Mouse (Mus musculus) neural tube, embryonic 15.5 days (tissue): Measurements from ENCODE around the gene Mtch1. TPM values are rescaled to one million over a fixed set of nuclear protein-coding genes. Genes with fewer than 3 reads are reported as not detected.

Experiments used
- polyA plus RNA-seq: library from polyadenylated mRNA; unstranded; fragments of >200 nt; fragmentation: Nextera tagmentation; extraction: Ambion mirVana; gene quantifications from 2 replicates; pipeline ENCODE4 v1.2.1, GENCODE M21; 2015

The Mtch1 gene
- polyA plus RNA-seq, 1 experiment from 2014 or later, result 482 TPM

Other genes starting within 250 kb of the Mtch1 start
- 0.15 and 3.7 TPM in 2 replicates for gene Rab44, start 233.8 kb downstream of the Mtch1 start, polyA plus RNA-seq
- gene Cpne5, start 109.8 kb downstream of the Mtch1 start, polyA plus RNA-seq, result 56.0 and 61.2 TPM in 2 replicates
- 106 and 119 TPM in 2 replicates for gene Ppil1, start 83.7 kb downstream of the Mtch1 start, polyA plus RNA-seq
- 111 and 116 TPM in 2 replicates for gene BC004004, start 79.1 kb downstream of the Mtch1 start, polyA plus RNA-seq
- 2.8 TPM in 2 replicates for gene Pi16, start 30.3 kb downstream of the Mtch1 start, polyA plus RNA-seq
- gene Fgd2, start 13.0 kb upstream of the Mtch1 start, polyA plus RNA-seq, result 3.7 and 9.8 TPM in 2 replicates
- 9.0 and 15.8 TPM in 2 replicates for gene Pim1, start 142.8 kb upstream of the Mtch1 start, polyA plus RNA-seq
- gene Gm17657, start 201.7 kb upstream of the Mtch1 start, polyA plus RNA-seq, result not detected in 2 replicates
- 25.7 and 29.4 TPM in 2 replicates for gene Tbc1d22b, start 201.9 kb upstream of the Mtch1 start, polyA plus RNA-seq
- 1.2 and 1.5 TPM in 2 replicates for gene Tmem217, start 204.5 kb upstream of the Mtch1 start, polyA plus RNA-seq